Mouse (Mus musculus) ES-E14 (cell line): ENCODE results near the gene Nfic. TPM values are rescaled to one million over a fixed set of nuclear protein-coding genes. Genes with fewer than 3 reads are reported as not detected.

Experiments used
- DNase-seq: peaks from one replicate; pipeline ENCODE4 v3.0.0-alpha.2; 2013; ENCODE audit warnings: low read depth, low spot score
- H3K27ac ChIP-seq: 2 replicates; pipeline ENCODE4 v1.5.1; 2012; ENCODE audit warnings: low read depth, mild to moderate bottlenecking, low read length, moderate library complexity, mixed read lengths; ENCODE audit not compliant: poor library complexity, insufficient read depth, severe bottlenecking
- H3K36me3 ChIP-seq: 2 replicates; pipeline ENCODE4 v1.6.1; 2012; ENCODE audit warnings: mild to moderate bottlenecking, low read length, moderate library complexity, mixed read lengths; ENCODE audit not compliant: control insufficient read depth, poor library complexity, insufficient read depth, severe bottlenecking
- H3K4me1 ChIP-seq, 2 experiments: fragments of 150-350 bp in 1 of 2; sonication (generic) in 1 of 2; 2 replicates each; pipeline ENCODE4 v1.6.1; 2012; ENCODE audit warnings: low read length in 2 of 2, mild to moderate bottlenecking in 1 of 2, mixed read lengths in 1 of 2; ENCODE audit not compliant: control insufficient read depth in 2 of 2, insufficient read depth in 2 of 2, poor library complexity in 1 of 2
- H3K4me3 ChIP-seq, 2 experiments: fragments of 150-350 bp in 1 of 2; sonication (generic) in 1 of 2; 2 replicates each; pipeline ENCODE4 v1.5.1; 2012; ENCODE audit warnings: low read length in 2 of 2, low read depth in 1 of 2, mild to moderate bottlenecking in 1 of 2, mixed read lengths in 1 of 2; ENCODE audit not compliant: insufficient read depth in 1 of 2, poor library complexity in 1 of 2, severe bottlenecking in 1 of 2
- H3K9ac ChIP-seq: 2 replicates; pipeline ENCODE4 v1.6.1; 2012; ENCODE audit warnings: low read depth, mild to moderate bottlenecking, low read length, mixed read lengths; ENCODE audit not compliant: poor library complexity, insufficient read depth, severe bottlenecking
- H3K9me3 ChIP-seq: fragments of 150-350 bp; sonication (generic); 2 replicates; pipeline ENCODE4 v1.6.1; 2012; ENCODE audit warnings: low read depth, mild to moderate bottlenecking, low read length; ENCODE audit not compliant: control insufficient read depth, insufficient read depth
- CHD2 ChIP-seq: IDR thresholded peaks from 2 replicates; pipeline ENCODE4 v1.6.1; 2014; ENCODE audit warnings: mild to moderate bottlenecking, low read depth, low read length, inconsistent platforms
- HCFC1 ChIP-seq: IDR thresholded peaks from 2 replicates; pipeline ENCODE4 v1.6.1; 2012; ENCODE audit warnings: low read length, inconsistent platforms, borderline replicate concordance; ENCODE audit not compliant: insufficient read depth
- MAFK ChIP-seq: IDR thresholded peaks from 2 replicates; pipeline ENCODE4 v1.6.1; 2014; ENCODE audit warnings: mild to moderate bottlenecking, low read depth, low read length, inconsistent platforms; ENCODE audit not compliant: insufficient read depth
- ZC3H11A ChIP-seq: IDR thresholded peaks from 2 replicates; pipeline ENCODE4 v1.6.1; 2012; ENCODE audit warnings: low read depth, mild to moderate bottlenecking, inconsistent platforms, low read length, borderline replicate concordance
- ZNF384 ChIP-seq: IDR thresholded peaks from 2 replicates; pipeline ENCODE4 v1.6.1; 2012; ENCODE audit warnings: low read depth, low read length, inconsistent platforms
- in situ Hi-C, 2 experiments: fragments of 600-800 bp; cut with MboI; formaldehyde crosslinking; loops; one replicate each; pipeline ENCODE4 v1.15.1; 2025; ENCODE audit warnings: low sequenced_read_pairs in 2 of 2, inconsistent platforms in 1 of 2; ENCODE audit not compliant: unreplicated experiment in 2 of 2
- total RNA-seq: library from RNA; depleted of rRNA; stranded (reverse); fragments of 300-350 nt; gene quantifications from 2 replicates; pipeline ENCODE4 v1.2.3, GENCODE M21; 2012

Gene Nfic
- total RNA-seq, 1 experiment: 4.9 TPM

DNA sequence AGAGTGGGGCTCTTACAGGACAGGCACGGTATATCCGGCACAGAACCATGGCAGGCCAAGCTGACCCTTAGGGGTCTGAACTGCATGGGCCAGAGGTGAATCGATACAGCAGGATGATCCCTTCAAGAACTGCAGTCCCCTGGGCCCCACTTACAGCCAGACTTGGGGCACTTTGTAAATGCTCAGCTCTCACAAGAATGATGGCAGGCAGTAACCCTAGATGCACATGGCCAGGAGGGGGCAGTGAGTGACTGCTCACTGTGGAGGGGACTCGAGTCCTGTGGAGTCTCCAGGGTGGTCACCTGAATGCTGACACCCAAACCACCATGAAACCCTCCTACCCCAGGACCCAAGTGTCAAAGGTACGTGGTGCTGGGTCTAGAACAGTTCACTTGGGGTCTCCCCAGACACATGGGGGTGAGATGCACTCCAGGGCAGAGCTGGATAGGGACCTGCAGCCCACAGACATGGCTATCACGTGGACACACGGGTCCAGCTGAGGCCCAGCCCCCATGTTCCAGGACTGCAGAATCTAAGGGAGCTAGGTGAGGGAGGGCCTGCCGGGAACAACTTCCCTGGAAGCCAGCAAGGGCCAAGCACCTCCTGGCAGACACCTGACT lies 38.3 kb upstream of the Nfic start:
- in situ Hi-C loops: no loop called here

DNA sequence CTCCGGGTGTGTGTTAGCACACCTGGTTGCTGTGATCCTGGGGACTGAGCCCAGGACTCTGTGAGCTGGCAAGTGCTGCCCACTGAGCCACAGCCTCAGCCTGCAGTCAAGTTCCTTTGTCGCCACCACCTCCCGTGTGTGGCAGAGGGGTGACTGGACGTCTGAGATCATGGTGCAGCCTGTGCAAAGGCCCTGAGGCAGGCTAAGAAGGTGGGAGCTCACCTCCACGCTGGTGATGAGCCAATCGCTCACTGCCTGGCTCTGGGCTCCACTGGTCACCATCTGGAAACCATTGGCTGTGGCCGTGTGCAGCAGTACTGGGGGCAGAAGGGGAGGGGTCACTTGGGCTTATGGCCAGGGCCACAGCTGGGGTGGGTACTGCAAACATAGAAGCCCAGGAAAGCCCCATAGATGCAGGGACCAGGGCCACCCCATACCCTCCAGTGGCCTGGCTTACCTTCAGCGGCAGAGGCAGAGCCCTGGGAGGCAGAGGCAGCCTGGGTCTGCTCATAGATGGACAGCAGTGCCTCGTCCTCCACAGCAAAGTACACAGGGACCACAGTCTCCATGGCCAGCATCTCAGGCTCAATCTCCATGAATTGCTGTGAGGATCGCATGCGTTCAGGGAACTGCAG lies 37.3 kb upstream of the Nfic start:
- peaks cover 0 to 8% of the 10 kb centered on the region in 2 experiments; a peak in 2 of 4 replicates for H3K4me1 ChIP-seq
- no peaks in the 10 kb centered on the region for H3K9me3 ChIP-seq
- DNase-seq: no peak
- in situ Hi-C loops: no loop called here
- H3K27ac ChIP-seq: no peak overlapping the region; the same call in 1 of the 2 replicates
- peaks cover 50% of the 10 kb centered on the region for H3K36me3 ChIP-seq
- TF ChIP-seq HCFC1: no peak
- no peak for TF ChIP-seq ZC3H11A
- no peak for TF ChIP-seq MAFK
- no peak for TF ChIP-seq CHD2
- no peak for TF ChIP-seq ZNF384
- no peak overlapping the region for H3K4me3 ChIP-seq
- no peak overlapping the region for H3K9ac ChIP-seq

More for the DNA sequence above, 38.3 kb upstream of the Nfic start:
- peaks cover 40% of the 10 kb centered on the region for H3K36me3 ChIP-seq
- H3K9me3 ChIP-seq: no peaks in the 10 kb centered on the region
- TF ChIP-seq ZC3H11A (no peak), HCFC1 (no peak), ZNF384 (no peak), CHD2 (no peak), MAFK (no peak)
- no peak overlapping the region for H3K9ac ChIP-seq
- peaks cover 0 to 7% of the 10 kb centered on the region in 2 experiments; a peak in 2 of 4 replicates for H3K4me1 ChIP-seq
- DNase-seq: no peak
- H3K4me3 ChIP-seq: no peak overlapping the region
- no peak overlapping the region for H3K27ac ChIP-seq

DNA sequence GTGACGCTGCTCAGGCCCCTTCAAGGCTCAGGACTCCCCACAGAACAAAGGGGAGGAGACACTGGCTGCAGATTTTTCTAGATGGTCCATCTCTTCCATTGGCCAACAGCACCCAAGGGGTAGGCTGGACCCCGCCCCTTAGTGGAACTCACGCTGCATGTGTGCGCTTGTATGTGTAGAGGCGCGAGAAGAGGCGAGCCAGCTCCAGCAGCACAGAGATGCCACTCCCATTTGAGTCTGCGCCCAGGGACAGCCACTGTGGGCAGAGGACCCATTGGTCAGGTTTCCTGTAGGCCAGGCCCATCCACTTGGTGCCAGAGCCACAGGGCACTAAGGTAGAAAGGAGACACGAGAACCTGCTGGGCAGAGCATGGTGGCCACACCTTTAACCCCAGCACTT lies 35.6 kb upstream of the Nfic start:
- Histone ChIP-seq H3K4me1 (peaks cover 0 to 10% of the 10 kb centered on the region in 2 experiments; a peak in 2 of 4 replicates), H3K9me3 (no peaks in the 10 kb centered on the region), H3K36me3 (peaks cover 67% of the 10 kb centered on the region), H3K27ac (no peak overlapping the region), H3K4me3 (no peak overlapping the region), H3K9ac (no peak overlapping the region)
- in situ Hi-C loops: no loop called here
- DNase-seq: no peak
- TF ChIP-seq CHD2: no peak
- TF ChIP-seq HCFC1: no peak
- no peak for TF ChIP-seq MAFK
- TF ChIP-seq ZNF384: no peak

DNA sequence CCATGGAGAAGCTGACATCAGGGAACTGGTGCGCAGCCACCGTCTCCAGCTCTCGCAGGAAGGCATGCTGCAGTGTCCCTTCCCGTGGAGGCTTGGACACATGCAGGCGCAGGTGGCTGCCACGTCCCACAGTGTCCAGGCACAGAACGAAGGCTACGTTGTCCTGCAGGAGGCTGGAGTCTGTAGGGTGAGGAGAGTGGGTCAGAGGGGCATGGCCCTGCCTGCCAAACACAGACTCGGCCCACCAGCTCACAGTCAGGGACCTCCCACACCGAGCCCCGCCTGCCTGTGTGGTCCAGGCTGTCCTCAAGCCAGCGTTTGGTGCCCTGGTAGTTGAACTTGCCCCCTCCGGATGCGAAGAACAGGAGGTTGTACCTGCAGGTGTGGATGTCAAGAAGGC lies 34.5 kb upstream of the Nfic start:
- no peak overlapping the region for H3K27ac ChIP-seq
- peaks cover 0 to 6% of the 10 kb centered on the region in 2 experiments; a peak in 2 of 4 replicates for H3K4me1 ChIP-seq
- in situ Hi-C loops: no loop called here
- peaks cover 67% of the 10 kb centered on the region for H3K36me3 ChIP-seq
- no peak for DNase-seq
- H3K9ac ChIP-seq: no peak overlapping the region
- H3K9me3 ChIP-seq: no peaks in the 10 kb centered on the region
- H3K4me3 ChIP-seq: no peak overlapping the region
- TF ChIP-seq HCFC1 (no peak), ZC3H11A (no peak), MAFK (no peak), CHD2 (no peak)
